Mouse (Mus musculus) cerebellum, adult 9-10 months (tissue): ENCODE data around the gene Psma7.

Experiments used
- DNase-seq: peaks from one replicate; pipeline ENCODE4 v3.0.0; 2022

Psma7 gene

DNA sequence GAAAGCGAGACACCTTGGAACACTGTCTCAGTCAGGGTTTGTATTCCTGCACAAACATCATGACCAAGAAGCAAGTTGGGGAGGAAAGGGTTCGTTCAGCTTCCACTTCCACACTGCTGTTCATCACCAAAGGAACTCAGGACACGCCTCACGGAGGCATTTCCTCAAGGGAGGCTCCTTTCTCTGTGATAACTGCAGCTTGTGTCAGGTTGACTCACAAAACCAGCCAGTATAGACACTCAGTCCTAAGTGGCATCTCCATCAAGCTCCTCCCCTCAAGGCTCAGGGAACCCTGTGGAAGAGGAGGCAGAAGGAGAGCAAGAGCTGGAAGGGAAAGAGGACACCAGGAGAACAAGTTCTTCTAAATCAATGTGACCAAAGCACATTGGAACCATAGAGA lies 43.8 kb downstream of the Psma7 start:
- no peak for DNase-seq

DNA sequence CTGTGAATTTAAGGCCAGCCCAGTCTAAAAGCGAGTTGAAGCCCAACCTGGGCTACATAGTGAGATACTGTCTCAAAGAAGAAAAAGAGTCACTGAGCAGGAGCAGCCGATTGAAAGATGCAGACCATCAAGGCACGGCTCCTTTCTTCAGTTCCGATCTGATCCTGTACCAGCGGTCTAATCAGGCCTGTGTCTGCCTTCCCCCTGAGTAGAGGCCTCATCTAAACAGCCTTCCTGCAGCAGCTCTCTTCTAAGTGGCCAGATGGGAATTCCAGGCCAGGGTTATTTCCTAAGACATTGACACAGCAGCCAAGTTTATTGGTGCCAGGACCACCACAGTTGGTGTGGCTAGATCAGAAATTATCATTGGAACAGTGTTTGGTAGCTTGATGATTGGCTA lies 49.2 kb downstream of the Psma7 start:
- DNase-seq, result no peak

DNA sequence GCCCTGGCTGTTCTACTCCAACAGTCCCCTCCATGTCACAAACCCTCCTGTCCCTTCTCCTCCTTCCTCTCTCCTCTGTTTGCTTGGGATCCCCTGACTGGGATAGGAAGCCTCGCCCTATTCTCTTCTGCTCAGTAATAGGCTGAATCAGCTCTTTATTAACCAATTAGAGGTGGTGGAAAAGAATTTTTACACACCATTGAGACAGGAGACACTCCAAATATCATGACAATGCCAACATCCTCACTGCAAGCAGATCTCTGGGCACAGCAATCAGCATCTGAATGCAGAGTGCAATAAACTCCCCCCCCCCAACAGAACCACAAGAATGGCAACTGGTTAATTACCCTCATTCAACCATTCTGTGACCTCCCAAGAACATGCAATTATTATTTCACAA lies 53.1 kb downstream of the Psma7 start:
- no peak for DNase-seq

DNA sequence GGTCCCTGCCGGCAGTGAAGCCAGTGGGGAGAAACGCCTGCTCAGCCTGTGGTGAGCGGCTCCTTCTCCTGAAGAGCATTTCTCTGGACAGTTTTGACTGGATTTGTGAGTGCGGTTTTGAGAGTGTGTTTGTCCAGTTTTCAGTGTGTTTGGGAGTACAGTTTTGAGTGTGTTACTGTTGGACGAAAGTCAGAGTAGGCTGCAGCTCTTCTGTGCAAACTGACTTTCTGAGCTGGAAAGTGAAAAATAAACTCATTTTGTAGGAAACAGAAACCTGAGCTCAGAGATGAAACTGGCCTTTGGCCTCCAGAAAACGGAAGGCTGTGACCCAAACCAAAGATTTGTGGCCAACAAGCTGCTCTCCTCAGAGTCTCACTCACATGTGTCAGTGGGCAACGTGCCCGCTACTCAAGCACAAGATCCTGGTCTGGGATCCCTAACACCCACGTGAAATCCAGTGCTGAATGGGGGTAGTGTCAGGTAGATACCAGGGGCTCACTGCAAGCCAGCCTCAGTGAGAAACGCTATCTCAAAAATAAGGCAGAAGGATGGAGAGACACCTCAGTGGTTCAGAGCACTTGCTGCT lies 55.7 kb downstream of the Psma7 start:
- DNase-seq, result no peak
